Mouse (Mus musculus): Measurements from ENCODE around the gene Ribc1.

The Ribc1 gene

DNA sequence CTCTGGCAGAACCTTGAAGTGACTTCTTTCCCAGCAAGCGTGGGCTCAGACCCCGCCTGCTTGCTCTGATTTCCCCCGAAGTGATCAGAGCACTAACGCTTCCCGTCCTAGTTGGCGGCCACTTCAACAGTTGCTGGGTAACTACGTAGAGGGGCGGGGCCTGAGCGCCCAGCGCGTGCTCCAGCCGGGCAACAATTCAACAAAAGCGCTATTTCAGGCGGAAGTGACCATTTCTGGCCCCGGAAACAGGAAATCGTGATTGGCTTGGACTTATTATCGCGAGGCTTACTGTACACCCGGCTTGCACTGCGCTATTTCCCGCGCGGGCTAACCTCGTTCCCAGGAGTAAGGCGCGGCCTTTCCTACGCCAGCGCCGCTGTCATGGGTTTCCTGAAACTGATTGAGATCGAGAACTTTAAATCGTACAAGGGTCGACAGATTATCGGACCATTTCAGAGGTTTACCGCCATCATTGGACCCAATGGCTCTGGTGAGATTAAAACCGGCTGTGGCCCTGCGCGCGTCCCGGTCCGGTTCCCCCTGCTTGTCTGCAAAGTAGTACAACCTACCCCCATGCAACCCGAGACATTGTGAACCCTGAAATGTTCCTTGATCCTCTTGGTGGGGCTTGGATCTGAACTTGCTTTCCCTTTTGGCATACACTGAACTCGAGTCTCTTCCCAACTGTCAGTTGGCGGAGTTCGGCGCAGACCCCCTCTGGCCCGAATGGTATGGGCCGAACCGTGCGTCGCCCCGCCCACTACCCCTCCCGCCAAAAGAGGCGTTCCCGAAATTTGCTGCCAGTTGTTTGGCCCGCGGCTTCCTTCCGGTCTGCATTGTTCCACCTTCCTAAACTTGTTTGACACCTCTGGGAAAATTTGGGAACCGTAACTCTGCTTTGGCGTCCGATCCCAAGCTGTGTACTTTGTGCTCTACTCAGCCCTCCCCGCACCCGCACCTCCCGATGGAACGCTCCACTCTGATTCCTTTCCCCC is at the start of gene Ribc1, which contains the start of gene Smc1a:
TSS of gene Ribc1 (minus strand) at position 145 of the 995 bp plus-strand sequence.
TSS of gene Smc1a (plus strand) at position 278 of the 995 bp plus-strand sequence.
- in situ Hi-C loops (cut with MboI, MseI) = no loop called here

DNA sequence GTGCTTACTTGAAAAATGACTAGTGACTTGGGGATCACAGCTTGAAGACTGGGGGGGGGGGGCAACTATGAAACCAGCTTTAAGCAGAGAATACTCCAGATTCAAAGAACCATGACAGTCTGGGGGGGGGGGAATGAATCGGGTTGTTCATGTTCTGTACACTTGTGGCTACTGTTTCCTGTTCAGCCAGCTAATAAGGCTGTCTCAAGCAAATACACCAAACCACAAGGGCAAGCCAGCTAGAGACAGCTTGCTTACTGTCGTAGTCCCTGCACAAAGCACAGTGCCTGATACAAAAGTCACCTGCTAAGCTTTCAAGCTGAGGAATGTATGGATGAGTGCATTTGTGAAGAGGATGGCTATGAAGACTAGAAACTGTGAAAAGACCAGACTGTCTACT is 49.6 kb upstream of the Ribc1 start:
- in situ Hi-C loops (cut with MboI, MseI) = no loop called here

DNA sequence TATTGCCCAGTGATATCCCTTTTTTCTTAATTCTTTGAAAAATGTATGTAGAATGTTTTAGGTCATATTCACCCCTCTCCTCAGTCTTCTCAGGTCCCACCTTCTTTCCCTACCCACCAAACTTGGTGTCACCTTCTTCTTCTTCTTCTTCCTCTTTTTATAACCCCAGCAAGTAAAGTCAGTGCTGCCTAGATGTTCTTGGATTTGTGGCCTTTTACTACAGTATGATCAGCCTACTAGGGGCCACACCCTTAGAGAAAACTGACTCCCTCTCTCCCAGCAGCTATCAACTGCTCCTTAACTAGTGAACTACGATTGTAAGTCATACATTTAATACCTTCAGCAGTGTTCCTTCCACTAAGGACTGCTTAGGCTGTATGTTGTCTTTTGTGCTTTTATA is 38.0 kb upstream of the Ribc1 start:
- in situ Hi-C loops (cut with MboI, MseI) = no loop called here

DNA sequence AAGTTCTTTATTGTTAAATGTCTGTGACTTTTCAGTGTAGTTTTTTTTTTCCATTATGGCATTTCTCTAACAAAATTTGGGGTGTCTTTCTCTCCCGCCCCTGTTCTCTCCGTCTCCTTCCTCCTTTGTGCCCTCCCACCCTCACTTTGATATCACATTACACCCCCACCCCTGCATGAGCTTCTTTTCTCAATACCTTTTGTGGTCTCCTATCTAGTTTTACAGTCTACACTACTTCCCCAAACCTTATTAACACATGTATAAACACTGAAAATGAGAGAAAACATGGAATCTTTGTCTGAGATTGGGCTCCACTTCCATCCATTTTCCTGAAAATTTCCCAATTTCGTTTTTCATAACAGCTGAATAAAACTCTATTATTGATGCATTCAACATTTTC is 36.5 kb upstream of the Ribc1 start:
- in situ Hi-C loops (cut with MboI, MseI) = no loop called here

DNA sequence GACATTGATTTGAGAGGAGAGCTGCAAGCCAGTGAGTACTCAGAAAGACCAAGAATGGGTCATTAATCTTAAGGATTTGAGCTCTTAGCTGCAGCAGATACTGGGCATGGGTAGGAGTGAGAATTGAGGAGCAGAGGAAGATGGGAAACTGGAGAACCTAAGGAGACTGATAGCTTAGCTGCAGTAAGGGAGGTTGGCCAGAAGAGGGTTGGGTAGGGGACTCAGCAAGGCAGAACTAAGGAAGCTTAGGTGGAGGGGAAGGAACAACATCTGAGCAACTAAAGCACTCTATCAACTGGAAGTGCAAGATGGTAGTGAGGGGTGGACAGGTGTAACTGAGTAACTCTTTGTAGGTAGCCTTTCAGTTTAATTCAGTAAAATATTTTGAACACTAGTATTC is 31.1 kb upstream of the Ribc1 start:
- in situ Hi-C loops (cut with MboI, MseI) = loop anchor here (25.0 kb wide), 1 partner anchor 135 kb away; no protein-coding TSS in a partner anchor

DNA sequence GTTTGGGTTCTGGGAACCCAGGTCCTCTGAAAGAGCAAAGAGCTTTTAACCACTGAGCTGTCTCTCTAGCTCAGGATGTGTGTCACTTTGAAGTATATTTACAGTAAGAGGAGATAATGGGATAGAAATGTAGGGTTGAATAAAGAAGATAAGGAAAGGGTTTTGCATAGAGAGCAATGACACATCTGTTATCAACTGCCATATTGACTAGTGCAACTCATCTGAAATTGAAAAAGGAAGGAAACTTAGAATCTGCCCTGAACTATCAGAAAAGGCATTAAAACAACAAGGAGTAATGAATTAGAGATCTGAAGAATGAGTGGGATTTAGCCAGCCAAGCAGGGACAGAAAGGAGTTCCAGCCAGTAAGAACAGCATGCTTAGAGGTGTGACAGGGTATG is 23.8 kb upstream of the Ribc1 start:
- in situ Hi-C loops (cut with MboI, MseI) = loop anchor here (25.0 kb wide), 1 partner anchor 128 kb away; no protein-coding TSS in a partner anchor

DNA sequence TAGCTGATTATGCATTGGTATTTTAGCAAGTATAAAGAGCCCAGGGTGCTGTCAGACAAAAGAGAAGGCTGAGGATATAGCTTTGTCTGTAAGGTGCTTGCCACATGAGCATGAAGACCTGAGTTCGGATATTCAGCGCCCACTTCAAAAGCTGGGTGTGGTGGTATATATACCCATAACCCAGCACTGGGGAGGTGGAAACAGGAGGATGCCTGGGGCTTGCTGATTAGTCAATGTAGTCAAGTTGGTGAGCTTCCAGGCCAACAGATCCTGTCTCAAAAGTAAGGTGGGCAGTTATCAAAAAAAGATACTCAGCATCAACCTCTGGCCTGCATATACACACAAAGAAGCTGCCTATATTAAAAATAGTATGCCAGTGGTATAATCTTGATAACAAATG is 3.2 kb upstream of the Ribc1 start:
- in situ Hi-C loops (cut with MboI, MseI) = no loop called here

DNA sequence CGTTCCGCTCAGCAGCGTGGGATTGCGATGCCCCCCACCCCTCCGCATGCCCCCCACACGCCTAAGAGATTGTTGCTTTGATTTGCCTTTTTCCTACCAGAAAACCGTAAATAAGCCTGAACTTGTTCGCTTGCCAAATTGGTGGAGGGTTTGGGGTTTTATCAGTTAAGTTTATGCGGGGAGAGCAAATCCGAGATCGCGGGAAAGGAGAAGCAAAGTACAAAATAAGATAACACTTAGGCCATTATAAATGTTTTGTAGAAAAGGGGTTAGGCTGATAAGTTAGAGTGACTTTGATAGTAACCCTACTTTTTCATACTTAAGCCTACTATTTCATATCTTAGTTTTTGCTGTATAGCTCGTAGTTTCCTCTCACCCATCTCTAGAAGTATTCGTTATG is 1.1 kb upstream of the Ribc1 start:
- in situ Hi-C loops (cut with MboI, MseI) = no loop called here

DNA sequence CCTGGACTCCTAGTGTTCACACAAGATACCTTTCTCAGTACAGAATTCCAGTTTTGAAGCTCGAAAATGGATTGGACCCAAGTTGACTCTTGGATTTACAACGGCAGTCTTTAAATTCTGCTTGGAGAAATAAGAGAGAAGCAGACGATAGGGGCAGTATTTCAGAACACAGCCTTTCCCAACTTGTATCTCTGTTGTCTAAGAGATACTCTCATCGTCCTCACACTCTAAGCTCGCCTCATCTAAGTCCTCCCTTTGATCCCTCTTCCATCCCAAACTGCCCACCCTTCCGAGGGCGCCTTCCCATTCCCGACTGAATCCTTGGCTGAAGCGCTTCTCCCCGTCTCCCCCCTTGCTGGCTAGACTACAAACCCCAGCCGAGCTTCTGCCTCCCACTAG is 344 bp downstream of the Ribc1 start:
- in situ Hi-C loops (cut with MboI, MseI) = no loop called here

DNA sequence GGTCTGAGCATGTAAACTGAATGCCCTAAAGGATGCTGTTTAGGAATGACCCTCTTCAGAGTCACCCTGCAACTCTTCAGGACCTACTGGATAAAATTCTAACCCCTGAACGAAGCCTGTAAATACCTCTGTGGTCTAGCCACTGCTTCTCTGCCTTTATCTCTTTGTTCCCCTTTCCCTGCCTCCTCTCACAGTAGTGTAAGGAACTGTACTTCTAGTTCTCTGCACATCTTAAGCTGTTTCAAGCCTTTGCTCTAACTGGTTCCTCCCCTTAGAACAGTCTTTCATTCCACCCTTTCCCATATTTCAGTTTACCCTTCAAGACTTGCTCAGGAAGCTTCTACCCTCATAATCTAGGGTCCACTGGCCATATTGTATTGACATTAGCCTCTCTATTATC is 8.2 kb downstream of the Ribc1 start:
- in situ Hi-C loops (cut with MboI, MseI) = no loop called here

DNA sequence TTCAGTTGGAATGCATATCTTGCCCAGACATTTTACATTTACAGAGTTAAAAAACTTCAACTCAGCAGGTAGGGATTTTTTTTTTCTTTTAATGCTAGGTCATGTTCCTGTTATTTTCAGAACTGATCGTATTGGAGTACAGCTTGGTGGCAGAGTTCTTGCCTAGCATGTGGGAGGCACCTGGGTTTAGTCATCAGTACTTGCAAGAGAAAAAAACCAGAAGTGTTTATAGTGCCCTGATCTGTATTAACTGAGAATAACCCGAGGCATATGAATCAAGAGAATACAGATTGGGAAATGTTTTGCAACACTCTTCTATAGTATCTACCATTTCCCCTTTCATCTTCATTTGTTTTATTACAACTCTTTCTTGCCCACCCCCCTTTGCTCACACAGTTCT is 13.2 kb downstream of the Ribc1 start:
- in situ Hi-C loops (cut with MboI, MseI) = no loop called here

DNA sequence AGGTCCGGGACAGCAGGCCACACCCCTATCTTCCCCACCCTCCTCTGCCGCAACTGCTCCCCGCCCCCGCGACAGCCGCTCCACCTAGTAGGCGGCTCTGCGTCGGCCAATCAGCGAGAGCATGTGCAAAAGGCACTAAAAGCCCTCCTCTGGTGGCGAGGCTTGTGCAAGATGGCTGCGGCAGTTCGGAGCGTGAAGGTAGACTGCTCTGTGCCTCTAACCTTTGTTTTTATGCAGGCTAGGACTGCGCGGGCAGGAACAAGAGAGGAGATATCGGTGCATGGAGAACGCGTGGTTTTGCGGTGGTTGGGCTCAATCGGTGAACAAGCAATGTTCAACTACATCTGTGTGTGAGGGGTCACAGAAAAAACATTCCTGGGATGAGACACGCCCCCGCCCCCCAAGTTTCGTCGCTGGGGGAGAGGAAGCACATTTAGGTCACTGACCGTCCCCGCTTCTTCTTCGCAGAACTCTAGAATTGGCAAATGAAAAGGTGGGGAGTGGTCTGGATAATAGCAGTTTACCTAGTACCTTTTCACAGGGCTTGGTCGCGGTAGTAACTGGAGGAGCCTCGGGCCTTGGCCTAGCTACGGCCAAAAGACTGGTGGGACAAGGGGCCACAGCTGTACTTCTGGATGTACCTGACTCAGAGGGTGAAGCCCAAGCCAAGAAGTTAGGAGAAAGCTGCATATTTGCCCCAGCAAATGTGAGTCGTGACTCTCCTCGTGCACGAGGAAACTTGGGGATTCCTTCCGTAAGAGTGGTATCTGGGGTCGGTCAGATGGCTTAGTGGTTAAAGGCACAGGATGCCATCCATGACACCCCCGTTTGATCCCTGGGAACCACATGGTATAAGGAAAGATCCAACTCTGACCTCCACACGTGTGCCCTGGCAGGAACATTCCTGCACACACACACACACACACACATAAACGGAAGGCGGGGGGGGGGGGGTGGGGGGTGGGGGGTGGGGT is 14.1 kb downstream of the Ribc1 start, which contains the start of gene Hsd17b10:
TSS of gene Hsd17b10 (plus strand) at position 109 of the 974 bp plus-strand sequence.
- in situ Hi-C loops (cut with MboI, MseI) = no loop called here

DNA sequence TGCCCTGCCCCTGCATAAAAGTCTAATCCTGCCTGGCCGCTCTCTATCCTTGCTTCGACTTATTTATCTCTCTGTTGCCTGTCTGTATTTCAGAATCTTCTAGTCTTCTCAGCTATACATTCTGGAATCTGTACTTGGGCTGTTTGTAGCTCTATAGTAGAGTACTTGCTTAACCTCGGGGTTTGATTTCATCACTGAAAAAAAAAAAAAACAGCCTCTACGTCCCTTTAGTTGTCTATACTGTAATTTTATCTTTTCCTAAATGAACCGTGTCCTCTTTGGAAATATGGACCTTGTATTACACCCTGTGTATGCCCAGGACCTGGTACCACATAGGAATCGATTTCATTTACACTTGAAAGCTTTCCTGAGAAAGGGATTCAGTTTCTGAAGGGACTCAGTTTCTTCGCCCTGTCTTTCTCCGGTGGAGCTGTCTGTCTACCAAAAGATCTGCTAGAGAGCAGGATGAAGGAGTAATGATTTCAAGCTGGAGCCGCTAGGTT is 14.9 kb downstream of the Ribc1 start:
- in situ Hi-C loops (cut with MboI, MseI) = no loop called here

DNA sequence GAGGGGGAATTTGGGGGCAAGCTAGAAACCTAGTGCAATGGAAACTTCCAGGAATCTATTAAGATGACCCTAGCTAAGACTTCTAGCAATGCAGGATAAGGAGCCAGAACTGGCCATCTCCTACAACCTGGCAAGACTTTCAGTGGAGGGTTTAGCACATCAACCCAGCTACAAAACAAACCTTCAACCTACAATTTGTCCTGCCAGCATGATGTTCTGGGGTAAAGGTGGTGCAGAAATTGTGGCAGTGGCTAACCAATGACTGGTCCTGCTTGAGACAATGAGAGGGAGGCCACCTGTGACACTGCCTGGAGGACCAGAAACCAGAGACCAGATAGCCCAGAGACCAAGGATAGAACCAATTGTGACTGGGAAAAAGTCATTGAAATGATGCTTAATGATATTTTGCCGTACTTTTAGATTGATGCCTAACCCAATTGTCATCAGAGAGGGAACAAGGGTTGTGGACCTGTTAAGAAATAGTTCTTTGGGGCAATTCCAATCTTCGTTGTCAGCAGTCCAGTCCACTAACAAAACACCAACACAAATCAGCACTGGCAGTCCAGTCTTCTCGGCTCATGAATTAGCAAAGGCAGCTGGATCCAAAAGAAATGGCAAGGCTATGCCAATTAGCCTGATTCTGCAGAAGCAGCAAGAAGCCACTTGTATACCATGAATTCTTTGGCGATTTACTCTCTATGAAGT is 16.9 kb downstream of the Ribc1 start:
- in situ Hi-C loops (cut with MboI, MseI) = no loop called here

Data from regulatory T cell (primary cell).